Mouse (Mus musculus) C2C12 (cell line): ENCODE data around the gene Mamdc2. TPM values are rescaled to one million over a fixed set of nuclear protein-coding genes. Genes with fewer than 3 reads are reported as not detected.

Experiments
- H3K27me3 ChIP-seq: one replicate; pipeline ENCODE4 v1.6.1; 2011; ENCODE audit not compliant: control insufficient read depth, insufficient read depth, insufficient read length
- H3K36me3 ChIP-seq: one replicate; pipeline ENCODE4 v1.6.1; 2011; ENCODE audit not compliant: control insufficient read depth, insufficient read depth
- H3K4me3 ChIP-seq: one replicate; pipeline ENCODE4 v1.5.1; 2011; ENCODE audit warnings: mild to moderate bottlenecking, control low read depth; ENCODE audit not compliant: poor library complexity, insufficient read depth, severe bottlenecking
- H3K79me2 ChIP-seq: one replicate; pipeline ENCODE4 v1.6.1; 2011; ENCODE audit not compliant: control insufficient read depth, insufficient read depth
- H3K79me3 ChIP-seq: one replicate; pipeline ENCODE4 v1.6.1; 2011; ENCODE audit warnings: low read depth, control low read depth
- H3ac ChIP-seq: one replicate; pipeline ENCODE3; 2011; ENCODE audit warnings: low read depth; ENCODE audit not compliant: control insufficient read depth, insufficient read length
- CEBPB ChIP-seq: IDR thresholded peaks from one replicate; pipeline ENCODE4 v1.6.1; 2011; ENCODE audit warnings: low read depth, mild to moderate bottlenecking, control low read depth, moderate library complexity
- CTCF ChIP-seq: IDR thresholded peaks from one replicate; pipeline ENCODE4 v1.5.1; 2011; ENCODE audit not compliant: control insufficient read depth, insufficient read depth, insufficient read length
- FOSL1 ChIP-seq: IDR thresholded peaks from one replicate; pipeline ENCODE4 v1.8.0; 2011; ENCODE audit warnings: mild to moderate bottlenecking, low read length; ENCODE audit not compliant: poor library complexity, insufficient read depth, severe bottlenecking
- MAX ChIP-seq: IDR thresholded peaks from one replicate; pipeline ENCODE4 v1.6.1; 2011; ENCODE audit warnings: mild to moderate bottlenecking, control low read depth
- MYOD1 ChIP-seq: IDR thresholded peaks from one replicate; pipeline ENCODE4 v1.6.1; 2011; ENCODE audit warnings: low read depth; ENCODE audit not compliant: control insufficient read depth, insufficient read length
- MYOG ChIP-seq: IDR thresholded peaks from one replicate; pipeline ENCODE4 v1.6.1; 2011; ENCODE audit not compliant: control insufficient read depth, insufficient read length; ENCODE audit errors: extremely low read depth
- USF1 ChIP-seq: IDR thresholded peaks from one replicate; pipeline ENCODE4 v1.6.1; 2011; ENCODE audit warnings: low read depth, mild to moderate bottlenecking, control low read depth, moderate library complexity
- polyA plus RNA-seq: library from polyadenylated mRNA; unstranded; fragments of >200 nt; fragmentation: generic; extraction: Trizol; gene quantifications from one replicate; pipeline ENCODE4 v1.2.1, GENCODE M21; 2012; ENCODE audit warnings: missing spikeins

Gene Mamdc2
- polyA plus RNA-seq, 1 experiment = 0.77 TPM

- Histone ChIP-seq H3K79me2 (no peaks in the 10 kb centered on the region), H3K4me3 (peak overlapping the region; percentile 21), H3K79me3 (no peaks in the 10 kb centered on the region), H3ac (peak overlapping the region; percentile 49), H3K36me3 (no peaks in the 10 kb centered on the region), H3K27me3 (no peaks in the 10 kb centered on the region)
- no peak for TF ChIP-seq MAX
- peak; percentile 33 for TF ChIP-seq MYOD1
Observed at GRCm38 (mm10) chr19:23447221-23447987, 838 bp downstream of the Mamdc2 start.

GRCm38 (mm10) chr19:23444910-23445845, 3.1 kb downstream of the Mamdc2 start:
- TF ChIP-seq FOSL1 (no peak), MYOD1 (no peak), MAX (no peak), USF1 (no peak), MYOG (no peak), CEBPB (no peak), CTCF (no peak)
- Histone ChIP-seq H3K27me3 (no peaks in the 10 kb centered on the region), H3K79me2 (no peaks in the 10 kb centered on the region), H3K4me3 (no peak overlapping the region), H3ac (no peak overlapping the region), H3K36me3 (no peaks in the 10 kb centered on the region), H3K79me3 (no peaks in the 10 kb centered on the region)

GRCm38 (mm10) chr19:23435731-23436130, 12.5 kb downstream of the Mamdc2 start:
- H3K4me3 ChIP-seq = no peak overlapping the region
- no peaks in the 10 kb centered on the region for H3K79me3 ChIP-seq
- no peaks in the 10 kb centered on the region for H3K79me2 ChIP-seq
- H3K27me3 ChIP-seq = no peaks in the 10 kb centered on the region
- TF ChIP-seq CEBPB (no peak), MYOD1 (no peak), FOSL1 (no peak), USF1 (no peak), MYOG (no peak), MAX (no peak), CTCF (no peak)
- H3K36me3 ChIP-seq = no peaks in the 10 kb centered on the region
- H3ac ChIP-seq = no peak overlapping the region

GRCm38 (mm10) chr19:23434433-23434832, 13.8 kb downstream of the Mamdc2 start:
- no peak overlapping the region for H3K4me3 ChIP-seq
- no peak for TF ChIP-seq MYOG
- TF ChIP-seq MYOD1 = no peak
- TF ChIP-seq CEBPB = no peak
- TF ChIP-seq CTCF = no peak
- TF ChIP-seq MAX = no peak
- no peak for TF ChIP-seq USF1
- TF ChIP-seq FOSL1 = no peak
- H3ac ChIP-seq = no peak overlapping the region
- no peaks in the 10 kb centered on the region for H3K79me3 ChIP-seq
- no peaks in the 10 kb centered on the region for H3K27me3 ChIP-seq
- H3K79me2 ChIP-seq = no peaks in the 10 kb centered on the region
- no peaks in the 10 kb centered on the region for H3K36me3 ChIP-seq

GRCm38 (mm10) chr19:23417668-23418067, 30.6 kb downstream of the Mamdc2 start:
- no peaks in the 10 kb centered on the region for H3K79me2 ChIP-seq
- H3ac ChIP-seq = no peak overlapping the region
- no peak overlapping the region for H3K4me3 ChIP-seq
- H3K36me3 ChIP-seq = no peaks in the 10 kb centered on the region
- H3K79me3 ChIP-seq = no peaks in the 10 kb centered on the region
- H3K27me3 ChIP-seq = no peaks in the 10 kb centered on the region
- no peak for TF ChIP-seq USF1
- no peak for TF ChIP-seq CEBPB
- TF ChIP-seq MYOD1 = no peak
- no peak for TF ChIP-seq CTCF
- TF ChIP-seq MYOG = no peak
- TF ChIP-seq MAX = no peak
- no peak for TF ChIP-seq FOSL1

GRCm38 (mm10) chr19:23410800-23411199, 37.4 kb downstream of the Mamdc2 start:
- Histone ChIP-seq H3K4me3 (no peak overlapping the region), H3ac (no peak overlapping the region), H3K79me3 (no peaks in the 10 kb centered on the region), H3K79me2 (no peaks in the 10 kb centered on the region), H3K36me3 (no peaks in the 10 kb centered on the region), H3K27me3 (no peaks in the 10 kb centered on the region)
- TF ChIP-seq FOSL1 = no peak
